Mouse (Mus musculus): ENCODE data around the gene P2ry14. TPM values are rescaled to one million over a fixed set of nuclear protein-coding genes. Genes with fewer than 3 reads are reported as not detected.

Gene P2ry14
- total RNA-seq, 1 experiment from 2014 or later, result 15.8 TPM

GRCm38 (mm10) chr3:59065937-59066336 is 87.5 kb downstream of the P2ry14 start:
- ATAC-seq (replicated peaks; ENCODE audit: insufficient number of reproducible peaks, low FRiP score, low TSS enrichment, poor library complexity, severe bottlenecking), result no peak

Other genes starting within 250 kb of the P2ry14 start
- 0.53 to 3.6 TPM (median 0.86 TPM) in 3 replicates for gene Med12l, start 147.8 kb downstream of the P2ry14 start, total RNA-seq (2017)
- gene Gpr171, start 51.8 kb downstream of the P2ry14 start, total RNA-seq (2017), result 42.7 to 93.4 TPM (median 62.6 TPM) in 3 replicates
- not detected in 3 replicates for gene Gpr87, start 41.5 kb upstream of the P2ry14 start, total RNA-seq (2017)
- 1.2 TPM in 1 of 3 replicates, not detected in the others for gene P2ry13, start 57.3 kb upstream of the P2ry14 start, total RNA-seq (2017)
- gene P2ry12, start 109.3 kb upstream of the P2ry14 start, total RNA-seq (2017), result 1.3 to 22.3 TPM (median 6.2 TPM) in 3 replicates
- 0.10 TPM in 1 of 3 replicates, not detected in the others for gene Igsf10, start 190.8 kb upstream of the P2ry14 start, total RNA-seq (2017)